Mouse (Mus musculus): Measurements from ENCODE around the gene Svop. TPM values are rescaled to one million over a fixed set of nuclear protein-coding genes. Genes with fewer than 3 reads are reported as not detected.

The Svop gene
- total and polyA plus RNA-seq, 2 experiments from 2014 or later = 105 to 175 TPM

- TF ChIP-seq CTCF (IDR thresholded peaks at IDR 0.05) = no peak
- H3K36me3 ChIP-seq (ENCODE audit: insufficient read depth, low read length) = 0 out of 2 replicates have a peak, but pooled peaks cover 3% of the 10 kb centered on the region
- H3K4me1 ChIP-seq (ENCODE audit: insufficient read depth, low read length) = peaks cover 17% of the 10 kb centered on the region
- H3K4me3 ChIP-seq (ENCODE audit: low read depth, low read length) = peak overlapping the region; percentile 82
- H3K9me3 ChIP-seq (ENCODE audit: low read length) = no peaks in the 10 kb centered on the region
- DNase-seq (ENCODE audit: low spot score) = peak; percentile 50
- peak overlapping the region; percentile 93 for H3K9ac ChIP-seq (replicated peaks; ENCODE audit: low read length, poor library complexity, severe bottlenecking)
- no peaks in the 10 kb centered on the region for H3K27me3 ChIP-seq (ENCODE audit: insufficient read depth, low read length)
- no peak; the same call in 1 of the 2 replicates for ATAC-seq (ENCODE audit: low FRiP score)
- peak overlapping the region; percentile 86 for H3K4me2 ChIP-seq (ENCODE audit: low read depth, low read length, poor library complexity, severe bottlenecking)
- peak overlapping the region; percentile 93 for H3K27ac ChIP-seq (ENCODE audit: low read depth, low read length)
- WGBS = under 1% methylated on average over 22 of the region's 22 CpGs
These were observed 98.3 kb downstream of the Svop start for GRCm38 (mm10) chr5:113993031-113993486.

DNA sequence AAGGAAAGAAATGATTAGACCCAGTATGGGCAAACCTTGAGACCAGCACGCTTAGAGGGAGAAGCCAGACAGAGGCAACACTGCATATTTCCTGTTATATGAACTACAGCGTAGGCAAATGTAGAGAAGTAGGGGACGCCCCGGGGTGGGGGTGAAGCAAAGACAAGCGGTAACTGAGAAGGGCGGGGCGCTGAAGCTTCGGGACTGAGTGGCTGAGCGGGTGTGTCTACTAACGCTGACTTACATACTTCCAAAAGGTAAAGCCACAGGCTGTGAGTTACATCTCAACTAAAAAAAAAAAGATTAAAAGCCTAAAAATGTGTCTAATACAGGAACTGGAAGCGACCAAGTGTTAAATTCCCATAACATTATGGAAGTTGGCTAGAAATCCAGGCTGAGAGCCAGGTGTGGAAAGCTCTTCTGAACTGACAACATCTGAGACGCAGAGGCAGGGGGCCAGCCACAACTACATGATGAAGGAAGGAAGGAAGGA is 99.0 kb downstream of the Svop start:
- WGBS = 37% methylated on average over 12 of the region's 12 CpGs
- TF ChIP-seq CTCF (IDR thresholded peaks at IDR 0.05) = no peak
- Histone ChIP-seq H3K9ac (replicated peaks; ENCODE audit: low read length, poor library complexity, severe bottlenecking) (peak overlapping the region; percentile 93), H3K9me3 (ENCODE audit: low read length) (no peaks in the 10 kb centered on the region), H3K4me3 (ENCODE audit: low read depth, low read length) (peak overlapping the region; percentile 82), H3K4me2 (ENCODE audit: low read depth, low read length, poor library complexity, severe bottlenecking) (peak overlapping the region; percentile 86), H3K36me3 (ENCODE audit: insufficient read depth, low read length) (0 out of 2 replicates have a peak, but pooled peaks cover 3% of the 10 kb centered on the region), H3K27ac (ENCODE audit: low read depth, low read length) (peak overlapping the region; percentile 93), H3K27me3 (ENCODE audit: insufficient read depth, low read length) (no peaks in the 10 kb centered on the region), H3K4me1 (ENCODE audit: insufficient read depth, low read length) (peaks cover 17% of the 10 kb centered on the region)
- no peak for DNase-seq (ENCODE audit: low spot score)
- no peak for ATAC-seq (ENCODE audit: low FRiP score)

- Histone ChIP-seq H3K27me3 (ENCODE audit: insufficient read depth, low read length) (no peaks in the 10 kb centered on the region), H3K9me3 (ENCODE audit: low read length) (no peaks in the 10 kb centered on the region), H3K4me3 (ENCODE audit: low read depth, low read length) (no peak overlapping the region), H3K36me3 (ENCODE audit: insufficient read depth, low read length) (0 out of 2 replicates have a peak, but pooled peaks cover 3% of the 10 kb centered on the region), H3K4me1 (ENCODE audit: insufficient read depth, low read length) (peaks cover 17% of the 10 kb centered on the region), H3K4me2 (ENCODE audit: low read depth, low read length, poor library complexity, severe bottlenecking) (no peak overlapping the region), H3K27ac (ENCODE audit: low read depth, low read length) (no peak overlapping the region), H3K9ac (replicated peaks; ENCODE audit: low read length, poor library complexity, severe bottlenecking) (no peak overlapping the region)
- ATAC-seq (ENCODE audit: low FRiP score) (no peak), DNase-seq (ENCODE audit: low spot score) (no peak)
- 67% methylated on average over 7 of the region's 7 CpGs for WGBS
- TF ChIP-seq CTCF (IDR thresholded peaks at IDR 0.05) = no peak
These were observed 100.2 kb downstream of the Svop start for GRCm38 (mm10) chr5:113991141-113991540.

GRCm38 (mm10) chr5:113990593-113990992 is 100.8 kb downstream of the Svop start:
- no peak overlapping the region for H3K27ac ChIP-seq (ENCODE audit: low read depth, low read length)
- no peak overlapping the region for H3K4me3 ChIP-seq (ENCODE audit: low read depth, low read length)
- ATAC-seq (ENCODE audit: low FRiP score) = no peak
- no peaks in the 10 kb centered on the region for H3K27me3 ChIP-seq (ENCODE audit: insufficient read depth, low read length)
- 84% methylated on average over 5 of the region's 5 CpGs for WGBS
- H3K9me3 ChIP-seq (ENCODE audit: low read length) = no peaks in the 10 kb centered on the region
- DNase-seq (ENCODE audit: low spot score) = no peak
- no peak overlapping the region for H3K4me2 ChIP-seq (ENCODE audit: low read depth, low read length, poor library complexity, severe bottlenecking)
- H3K36me3 ChIP-seq (ENCODE audit: insufficient read depth, low read length) = 0 out of 2 replicates have a peak, but pooled peaks cover 3% of the 10 kb centered on the region
- H3K4me1 ChIP-seq (ENCODE audit: insufficient read depth, low read length) = peaks cover 17% of the 10 kb centered on the region
- H3K9ac ChIP-seq (replicated peaks; ENCODE audit: low read length, poor library complexity, severe bottlenecking) = no peak overlapping the region
- peak; percentile 14; the same call in 1 of the 2 replicates for TF ChIP-seq CTCF (IDR thresholded peaks at IDR 0.05)

GRCm38 (mm10) chr5:113989437-113990024 is 101.8 kb downstream of the Svop start:
- H3K9ac ChIP-seq (replicated peaks; ENCODE audit: low read length, poor library complexity, severe bottlenecking) = no peak overlapping the region
- no peaks in the 10 kb centered on the region for H3K9me3 ChIP-seq (ENCODE audit: low read length)
- 0 out of 2 replicates have a peak, but pooled peaks cover 3% of the 10 kb centered on the region for H3K36me3 ChIP-seq (ENCODE audit: insufficient read depth, low read length)
- peaks cover 16% of the 10 kb centered on the region for H3K4me1 ChIP-seq (ENCODE audit: insufficient read depth, low read length)
- ATAC-seq (ENCODE audit: low FRiP score) (no peak), DNase-seq (ENCODE audit: low spot score) (no peak)
- H3K4me3 ChIP-seq (ENCODE audit: low read depth, low read length) = no peak overlapping the region
- no peak for TF ChIP-seq CTCF (IDR thresholded peaks at IDR 0.05)
- no peak overlapping the region for H3K4me2 ChIP-seq (ENCODE audit: low read depth, low read length, poor library complexity, severe bottlenecking)
- no peak overlapping the region for H3K27ac ChIP-seq (ENCODE audit: low read depth, low read length)
- WGBS = 84% methylated on average over 20 of the region's 20 CpGs
- H3K27me3 ChIP-seq (ENCODE audit: insufficient read depth, low read length) = no peaks in the 10 kb centered on the region
